Mouse (Mus musculus) lung, adult 18-20 months (tissue): ENCODE measurements around the gene Olfr1303.

Experiments used
- DNase-seq, 2 experiments: peaks; one replicate each; pipeline ENCODE4 v3.0.0; 2022; ENCODE audit warnings: mixed read lengths in 2 of 2

Olfr1303 gene

GRCm38 (mm10) chr2:111820240-111820639 lies at the start of gene Olfr1303:
Gene Olfr1303 (minus strand): TSS chr2:111820340.
- DNase-seq = no peak

GRCm38 (mm10) chr2:111812936-111813335 lies 7.2 kb downstream of the Olfr1303 start:
- no peak for DNase-seq

DNA sequence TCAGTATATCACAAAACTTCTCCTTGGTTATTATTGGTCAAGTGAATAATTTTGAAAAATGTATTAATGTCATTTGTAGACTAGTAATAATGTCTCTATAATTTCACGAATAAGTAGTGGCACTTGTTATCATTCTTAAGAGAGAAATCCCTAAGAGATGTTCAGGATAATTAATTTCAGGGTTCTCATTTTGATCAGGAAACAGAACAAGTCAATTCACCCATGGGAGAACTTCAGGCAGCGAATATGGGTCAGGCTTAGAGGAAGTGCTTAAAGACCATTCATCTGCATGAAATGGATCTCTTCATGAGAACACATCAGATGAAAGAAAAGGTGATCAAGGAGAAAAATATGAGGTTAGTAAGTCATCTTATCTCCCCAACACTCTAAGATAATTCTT lies 43.0 kb downstream of the Olfr1303 start, which contains the start of gene Olfr1302:
Olfr1302 (plus strand) TSS at position 301 of the 400 bp plus-strand sequence.
- no peak for DNase-seq
